15 mouse cellular contexts compared by ENCODE assay signal in the genomic region with DNA sequence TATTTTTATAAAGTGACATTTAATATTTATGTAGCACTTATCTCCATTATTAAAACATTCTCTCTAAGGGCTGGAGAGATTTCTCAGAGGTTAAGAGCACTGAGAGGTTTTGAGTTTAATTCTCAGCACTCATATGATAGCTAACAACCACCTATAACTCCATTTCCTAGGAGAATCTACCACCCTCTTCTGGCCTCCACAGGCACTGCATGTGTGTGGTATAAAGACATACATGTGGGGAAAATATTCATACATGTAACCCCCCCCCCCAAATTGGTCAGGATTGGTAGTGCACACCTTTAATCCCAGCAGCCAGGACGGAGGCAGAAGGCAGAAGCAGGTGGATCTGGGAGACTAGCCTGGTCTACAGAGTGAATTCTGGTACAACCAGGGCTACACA. TPM values are rescaled to one million over a fixed set of nuclear protein-coding genes. Genes with fewer than 3 reads are reported as not detected.
DNase-seq lines count a peak whose midpoint lies in the region; ATAC-seq and TF ChIP-seq lines count a peak whose summit lies in the region.
"Had no signal": no experiment of that assay in that cellular context is flagged by ENCODE, and none has a peak within 500 bp of the region (broad histone marks: within the 10 kb centered on the region; RNA-seq: fewer than 3 reads in every experiment).

No protein-coding gene starts in this region.

- H3K9ac ChIP-seq in liver, postnatal 0 days (replicated peaks), result no peak overlapping the region
- H3K9ac ChIP-seq in liver, embryonic 11.5 days (ENCODE audit: low read depth, low read length), result no peak overlapping the region
- no peak overlapping the region for H3K9ac ChIP-seq in hindbrain, embryonic 12.5 days
- H3K9ac ChIP-seq: embryonic facial prominence, embryonic 15.5 days; liver, embryonic 13.5 days had no signal

- H3K4me3 ChIP-seq in liver, postnatal 0 days (ENCODE audit: low read depth, low read length), result no peak overlapping the region
- no peak overlapping the region for H3K4me3 ChIP-seq in liver, embryonic 11.5 days (ENCODE audit: low read depth, low read length)
- no peak overlapping the region for H3K4me3 ChIP-seq in G1E (ENCODE audit: low read depth, low read length)
- H3K4me3 ChIP-seq in hindbrain, embryonic 12.5 days, result no peak overlapping the region
- H3K4me3 ChIP-seq in hindbrain, embryonic 10.5 days, result no peak overlapping the region
- H3K4me3 ChIP-seq: embryonic facial prominence, embryonic 15.5 days; liver, embryonic 13.5 days had no signal

- no peak for DNase-seq in liver, postnatal 0 days
- no peak for DNase-seq in liver, embryonic 11.5 days (ENCODE audit: low spot score)
- DNase-seq in B cell, adult 2 months, result peak; percentile 24 to 32
- DNase-seq in G1E (ENCODE audit: low spot score), result no peak
- DNase-seq in naive thymus-derived CD4-positive, alpha-beta T cell, adult 2 months (ENCODE audit: low read depth), result peak; percentile 30
- no peak for DNase-seq in layer of hippocampus, adult 11-12 months (ENCODE audit: low spot score)
- no peak for DNase-seq in hindbrain, embryonic 10.5 days (ENCODE audit: low spot score)
- DNase-seq: adrenal gland, postnatal 10 days; gastrocnemius, postnatal 36 days; heart, postnatal 36 days; kidney, adult 18-20 months; liver, embryonic 13.5 days had no signal

- no peaks in the 10 kb centered on the region for H3K27me3 ChIP-seq in liver, postnatal 0 days (ENCODE audit: insufficient read depth, low read length)
- H3K27me3 ChIP-seq in liver, embryonic 11.5 days (replicated peaks; ENCODE audit: control insufficient read depth, insufficient read depth, low read length), result no peaks in the 10 kb centered on the region
- peaks cover 14% of the 10 kb centered on the region for H3K27me3 ChIP-seq in G1E (ENCODE audit: insufficient read depth, low read length)
- H3K27me3 ChIP-seq in hindbrain, embryonic 12.5 days, result no peaks in the 10 kb centered on the region
- H3K27me3 ChIP-seq in hindbrain, embryonic 10.5 days (ENCODE audit: insufficient read depth, poor library complexity, severe bottlenecking), result no peaks in the 10 kb centered on the region
- H3K27me3 ChIP-seq: embryonic facial prominence, embryonic 15.5 days; liver, embryonic 13.5 days had no signal

- H3K4me2 ChIP-seq in liver, postnatal 0 days (ENCODE audit: low read depth, low read length), result no peak overlapping the region
- no peak overlapping the region for H3K4me2 ChIP-seq in liver, embryonic 11.5 days
- no peak overlapping the region for H3K4me2 ChIP-seq in hindbrain, embryonic 12.5 days (replicated peaks)
- H3K4me2 ChIP-seq: embryonic facial prominence, embryonic 15.5 days; liver, embryonic 13.5 days had no signal

- TF ChIP-seq CTCF in liver, postnatal 0 days (IDR thresholded peaks at IDR 0.05; ENCODE audit: low read depth), result peak; percentile 51
- 0 out of 2 replicates have a peak, but pooled peaks have one; percentile 7 for TF ChIP-seq CTCF in G1E (IDR thresholded peaks at IDR 0.05; ENCODE audit: low read depth, low read length)

- no peak overlapping the region for H3K27ac ChIP-seq in liver, postnatal 0 days (ENCODE audit: low read depth)
- no peak overlapping the region for H3K27ac ChIP-seq in liver, embryonic 11.5 days (ENCODE audit: low read depth, low read length)
- no peak overlapping the region for H3K27ac ChIP-seq in hindbrain, embryonic 12.5 days
- no peak overlapping the region for H3K27ac ChIP-seq in hindbrain, embryonic 10.5 days
- H3K27ac ChIP-seq: embryonic facial prominence, embryonic 15.5 days; liver, embryonic 13.5 days had no signal

- WGBS in liver, postnatal 0 days (ENCODE audit: insufficient replicate concordance), result 88% methylated on average over 1 of the region's 1 CpGs
- WGBS in liver, embryonic 11.5 days, result 46% methylated on average over 1 of the region's 1 CpGs
- 84% methylated on average over 1 of the region's 1 CpGs for WGBS in hindbrain, embryonic 12.5 days
- 81% methylated on average over 1 of the region's 1 CpGs for WGBS in hindbrain, embryonic 10.5 days

- H3K9me3 ChIP-seq in liver, postnatal 0 days (ENCODE audit: low read length), result no peaks in the 10 kb centered on the region
- no peaks in the 10 kb centered on the region for H3K9me3 ChIP-seq in liver, embryonic 11.5 days (ENCODE audit: control insufficient read depth, low read length)
- H3K9me3 ChIP-seq in G1E (replicated peaks), result no peaks in the 10 kb centered on the region
- H3K9me3 ChIP-seq in hindbrain, embryonic 12.5 days (replicated peaks), result no peaks in the 10 kb centered on the region
- no peaks in the 10 kb centered on the region for H3K9me3 ChIP-seq in hindbrain, embryonic 10.5 days
- H3K9me3 ChIP-seq: embryonic facial prominence, embryonic 15.5 days; liver, embryonic 13.5 days had no signal

- H3K36me3 ChIP-seq in liver, postnatal 0 days (replicated peaks; ENCODE audit: insufficient read depth, low read length), result no peaks in the 10 kb centered on the region
- no peaks in the 10 kb centered on the region for H3K36me3 ChIP-seq in liver, embryonic 11.5 days (ENCODE audit: control insufficient read depth, insufficient read depth, low read length)
- no peaks in the 10 kb centered on the region for H3K36me3 ChIP-seq in G1E (replicated peaks)
- H3K36me3 ChIP-seq in hindbrain, embryonic 12.5 days, result no peaks in the 10 kb centered on the region
- H3K36me3 ChIP-seq in hindbrain, embryonic 10.5 days, result no peaks in the 10 kb centered on the region
- H3K36me3 ChIP-seq: embryonic facial prominence, embryonic 15.5 days; liver, embryonic 13.5 days had no signal

- H3K4me1 ChIP-seq in liver, postnatal 0 days (ENCODE audit: insufficient read depth), result no peaks in the 10 kb centered on the region
- H3K4me1 ChIP-seq in liver, embryonic 11.5 days (replicated peaks; ENCODE audit: control insufficient read depth, insufficient read depth, low read length), result no peaks in the 10 kb centered on the region
- H3K4me1 ChIP-seq in G1E (ENCODE audit: insufficient read depth, low read depth, low read length), result peaks cover 3% of the 10 kb centered on the region
- no peaks in the 10 kb centered on the region for H3K4me1 ChIP-seq in hindbrain, embryonic 12.5 days
- no peaks in the 10 kb centered on the region for H3K4me1 ChIP-seq in hindbrain, embryonic 10.5 days (replicated peaks)
- H3K4me1 ChIP-seq: embryonic facial prominence, embryonic 15.5 days; liver, embryonic 13.5 days had no signal

- no peak for ATAC-seq in liver, postnatal 0 days
- no peak for ATAC-seq in liver, embryonic 11.5 days (replicated peaks; ENCODE audit: low FRiP score)
- ATAC-seq in G1E (ENCODE audit: extremely low read depth, insufficient number of reproducible peaks, low FRiP score, poor library complexity, severe bottlenecking), result no peak
- no peak for ATAC-seq in hindbrain, embryonic 12.5 days (ENCODE audit: low FRiP score)
- ATAC-seq: forebrain, embryonic 16.5 days had no signal

- TF ChIP-seq EP300 in liver, postnatal 0 days (IDR thresholded peaks at IDR 0.05; ENCODE audit: low read depth), result no peak

RNA-seq across cellular contexts. Expression of a gene that starts 21.4 kb away (rescaled TPM):
- polyA plus RNA-seq in liver, postnatal 0 days (2015; fragmentation: Nextera tagmentation; extraction: Ambion mirVana), result 2.7 TPM in 2 replicates
- polyA plus RNA-seq in liver, embryonic 11.5 days (2014; fragmentation: Nextera tagmentation; extraction: Ambion mirVana), result 6.0 and 9.4 TPM in 2 replicates
- 6.2 and 6.5 TPM in 2 replicates for total RNA-seq in G1E (2014; fragmentation: Nextera tagmentation)
- total RNA-seq in G1E (2017), result 5.8 and 8.6 TPM in 2 replicates
- polyA plus RNA-seq in G1E (2012), result 5.5 and 8.0 TPM in 2 replicates
- polyA plus RNA-seq in hindbrain, embryonic 12.5 days (2016; fragmentation: Nextera tagmentation; extraction: Ambion mirVana), result 11.6 and 12.6 TPM in 2 replicates
- polyA plus RNA-seq in hindbrain, embryonic 10.5 days (2016; fragmentation: Nextera tagmentation; extraction: Ambion mirVana), result 7.5 and 8.5 TPM in 2 replicates

RNA-seq across cellular contexts. Expression of a gene that starts 54.3 kb away (rescaled TPM):
- 4.0 and 5.1 TPM in 2 replicates for polyA plus RNA-seq in liver, postnatal 0 days (2015; fragmentation: Nextera tagmentation; extraction: Ambion mirVana)
- 9.5 and 9.8 TPM in 2 replicates for polyA plus RNA-seq in liver, embryonic 11.5 days (2014; fragmentation: Nextera tagmentation; extraction: Ambion mirVana)
- 11.1 and 11.4 TPM in 2 replicates for total RNA-seq in G1E (2014; fragmentation: Nextera tagmentation)
- total RNA-seq in G1E (2017), result 7.6 and 8.2 TPM in 2 replicates
- 14.0 and 16.5 TPM in 2 replicates for polyA plus RNA-seq in G1E (2012)
- 19.7 and 20.7 TPM in 2 replicates for polyA plus RNA-seq in hindbrain, embryonic 12.5 days (2016; fragmentation: Nextera tagmentation; extraction: Ambion mirVana)
- 17.4 and 21.4 TPM in 2 replicates for polyA plus RNA-seq in hindbrain, embryonic 10.5 days (2016; fragmentation: Nextera tagmentation; extraction: Ambion mirVana)

Comparison
In these comparisons a context has a peak if more than half of its experiments do, and no peak if none do; other contexts are left out.
1. DNase-seq: peak in B cell, adult 2 months (2 of 2) and naive thymus-derived CD4-positive, alpha-beta T cell, adult 2 months (single experiment); none in liver, postnatal 0 days (single experiment), liver, embryonic 11.5 days (single experiment), G1E (single experiment), layer of hippocampus, adult 11-12 months (single experiment) and hindbrain, embryonic 10.5 days (single experiment).